Mouse (Mus musculus): ENCODE measurements at regions not wholly inside any gene's neighbourhood (a gene's known extent, or its start where the extent isn't known, plus 50 kb on each side); places are given as distances from the start of the nearest gene placed in this dataset.

DNA sequence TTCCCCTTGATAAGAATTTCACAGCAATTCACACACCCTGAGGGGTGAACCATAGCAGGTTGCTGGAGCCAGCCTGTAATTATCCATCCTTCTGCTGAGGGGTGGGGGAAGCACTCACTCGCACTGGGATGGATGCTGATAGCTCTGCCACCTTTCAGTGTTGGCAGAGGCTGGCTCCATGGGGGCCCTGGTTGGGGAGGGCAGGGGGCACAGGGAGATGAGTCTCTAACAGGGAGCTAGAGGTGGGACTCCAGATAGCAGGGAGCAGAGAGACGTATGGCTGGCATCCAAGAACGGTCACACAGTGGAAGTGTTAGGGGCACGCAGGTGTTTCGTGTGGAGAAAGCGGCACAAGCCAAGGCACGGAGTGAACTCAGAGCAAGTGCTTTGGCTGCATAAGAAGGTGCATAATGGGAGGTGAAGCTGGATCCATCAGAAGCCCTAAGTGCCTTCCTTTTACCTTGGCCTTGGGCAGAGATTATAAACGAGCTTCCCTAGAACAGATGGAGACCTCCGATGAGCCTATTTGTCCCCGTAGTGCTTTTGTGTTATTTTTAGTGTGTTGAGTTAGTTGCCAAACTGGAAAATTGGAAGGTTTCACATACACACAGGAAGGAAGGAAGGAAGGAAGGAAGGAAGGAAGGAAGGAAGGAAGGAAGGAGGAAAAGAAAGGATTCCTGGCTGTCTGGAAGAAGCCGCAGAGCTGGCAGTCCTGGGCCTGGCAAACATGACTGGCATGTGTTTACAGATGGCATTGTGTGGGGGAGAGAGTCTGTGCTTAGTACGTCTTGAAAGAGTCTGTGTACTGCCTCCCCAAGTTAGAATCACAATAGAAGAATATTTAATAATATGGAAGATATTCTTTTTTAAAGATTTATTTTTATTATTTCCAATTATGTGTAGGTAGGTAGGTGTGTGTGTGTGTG, 108.6 kb upstream of the Aldh1b1 start:
- TF ChIP-seq CTCF (IDR thresholded peaks at IDR 0.05): no peak
- no peak for TF ChIP-seq EP300 (IDR thresholded peaks at IDR 0.05)
